Mouse (Mus musculus): ENCODE measurements at regions not wholly inside any gene's neighbourhood (a gene's known extent, or its start where the extent isn't known, plus 50 kb on each side); places are given as distances from the start of the nearest gene placed in this dataset.

DNA sequence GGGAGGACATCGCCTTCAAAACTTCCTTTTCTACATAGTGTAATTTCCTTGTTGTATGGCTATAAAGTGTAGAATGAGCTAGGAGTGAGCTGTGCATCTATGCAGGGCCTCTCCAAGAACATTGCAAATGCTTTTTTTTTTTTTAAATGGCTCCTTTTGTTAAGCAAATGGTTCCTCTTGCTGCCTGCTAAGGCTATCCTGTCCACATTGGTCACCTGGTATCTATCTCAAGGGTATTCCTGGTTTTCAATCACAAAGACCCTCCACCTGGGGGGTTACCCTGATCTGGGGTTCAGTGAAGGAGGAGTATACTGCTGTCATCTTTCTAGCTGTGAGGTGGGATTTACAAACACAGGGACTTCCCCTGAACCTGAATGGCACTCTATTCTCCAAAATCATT, 112.9 kb upstream of the Sall1 start:
- no peaks in the 10 kb centered on the region for H3K36me3 ChIP-seq (replicated peaks in 1 of 2; ENCODE audit: control insufficient read depth in 1 of 2, insufficient read depth in 1 of 2, low read length in 1 of 2)
- H3K9ac ChIP-seq (ENCODE audit: insufficient read depth, low read depth), result no peak overlapping the region
- no peak overlapping the region for H3K4me3 ChIP-seq (replicated peaks in 1 of 3; ENCODE audit: low read depth in 2 of 3, low read length in 2 of 3, poor library complexity in 1 of 3)
- dilution Hi-C loops (cut with MboI; ENCODE audit: extremely low pct_ligation_motif_present, extremely low pct_unique_long_range_greater_than_20kb, low sequenced_read_pairs) (no loop called here), in situ Hi-C loops (cut with MboI; ENCODE audit: low pct_ligation_motif_present, low pct_unique_long_range_greater_than_20kb, low sequenced_read_pairs) (no loop called here)
- H3K4me2 ChIP-seq (ENCODE audit: insufficient read depth, low read depth, poor library complexity, severe bottlenecking), result no peak overlapping the region
- H3K27ac ChIP-seq (ENCODE audit: insufficient read depth, low read depth), result no peak overlapping the region
- H3K4me1 ChIP-seq (ENCODE audit: control insufficient read depth in 1 of 2, insufficient read depth in 2 of 2), result 0 out of 4 replicates have a peak, but pooled peaks cover 0 to 5% of the 10 kb centered on the region in 2 experiments
- DNase-seq (ENCODE audit: extremely low read depth), result no peak
- H3K79me2 ChIP-seq (replicated peaks; ENCODE audit: control insufficient read depth, extremely low read depth, insufficient read depth, poor library complexity, severe bottlenecking), result no peaks in the 10 kb centered on the region
- peaks cover 44% of the 10 kb centered on the region for H3K9me3 ChIP-seq (replicated peaks; ENCODE audit: low read length)
- H3K27me3 ChIP-seq (replicated peaks), result no peaks in the 10 kb centered on the region
- TF ChIP-seq MAX (IDR thresholded peaks at IDR 0.05; ENCODE audit: low read length) (no peak), UBTF (IDR thresholded peaks at IDR 0.05; ENCODE audit: low read depth, low read length) (no peak), MAZ (IDR thresholded peaks at IDR 0.05; ENCODE audit: low read depth, low read length) (no peak), PAX5 (IDR thresholded peaks at IDR 0.05; ENCODE audit: low read length) (no peak), KAT2A (IDR thresholded peaks at IDR 0.05; ENCODE audit: insufficient replicate concordance, low read length) (no peak)

DNA sequence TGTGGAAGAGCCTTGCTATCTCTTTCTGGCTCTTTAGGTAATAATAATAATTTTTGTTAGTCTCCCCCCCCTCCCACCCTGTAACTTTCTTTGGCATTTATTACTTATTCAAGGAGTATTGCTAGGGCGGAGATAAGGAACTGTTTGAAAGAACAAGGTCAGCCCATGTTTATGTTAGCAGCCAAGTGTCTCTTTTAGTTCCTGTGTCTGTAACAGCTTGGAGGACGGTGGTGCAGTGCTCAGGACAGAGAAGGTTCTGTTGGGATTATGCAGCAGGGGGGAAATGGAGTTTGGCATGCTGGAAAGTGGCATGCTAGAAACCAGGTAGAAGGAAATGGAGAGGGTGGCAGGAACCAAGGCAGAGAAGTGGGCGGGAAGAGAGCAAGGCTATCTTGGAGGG, 109.6 kb upstream of the Sall1 start:
- peaks cover 35% of the 10 kb centered on the region for H3K9me3 ChIP-seq (replicated peaks; ENCODE audit: low read length)
- H3K4me2 ChIP-seq (ENCODE audit: insufficient read depth, low read depth, poor library complexity, severe bottlenecking), result no peak overlapping the region
- no peak for TF ChIP-seq HCFC1 (IDR thresholded peaks at IDR 0.05; ENCODE audit: low read depth, low read length)
- H3K27ac ChIP-seq (ENCODE audit: insufficient read depth, low read depth), result no peak overlapping the region
- dilution Hi-C loops (cut with MboI; ENCODE audit: extremely low pct_ligation_motif_present, extremely low pct_unique_long_range_greater_than_20kb, low sequenced_read_pairs) (no loop called here), in situ Hi-C loops (cut with MboI; ENCODE audit: low pct_ligation_motif_present, low pct_unique_long_range_greater_than_20kb, low sequenced_read_pairs) (no loop called here)
- H3K79me2 ChIP-seq (replicated peaks; ENCODE audit: control insufficient read depth, extremely low read depth, insufficient read depth, poor library complexity, severe bottlenecking), result no peaks in the 10 kb centered on the region
- H3K4me1 ChIP-seq (ENCODE audit: control insufficient read depth in 1 of 2, insufficient read depth in 2 of 2), result no peaks in the 10 kb centered on the region
- no peaks in the 10 kb centered on the region for H3K36me3 ChIP-seq (replicated peaks in 1 of 2; ENCODE audit: control insufficient read depth in 1 of 2, insufficient read depth in 1 of 2, low read length in 1 of 2)
- no peak overlapping the region for H3K9ac ChIP-seq (ENCODE audit: insufficient read depth, low read depth)
- no peak overlapping the region for H3K4me3 ChIP-seq (replicated peaks in 1 of 3; ENCODE audit: low read depth in 2 of 3, low read length in 2 of 3, poor library complexity in 1 of 3)
- H3K27me3 ChIP-seq (replicated peaks), result no peaks in the 10 kb centered on the region
- DNase-seq (ENCODE audit: extremely low read depth), result no peak

DNA sequence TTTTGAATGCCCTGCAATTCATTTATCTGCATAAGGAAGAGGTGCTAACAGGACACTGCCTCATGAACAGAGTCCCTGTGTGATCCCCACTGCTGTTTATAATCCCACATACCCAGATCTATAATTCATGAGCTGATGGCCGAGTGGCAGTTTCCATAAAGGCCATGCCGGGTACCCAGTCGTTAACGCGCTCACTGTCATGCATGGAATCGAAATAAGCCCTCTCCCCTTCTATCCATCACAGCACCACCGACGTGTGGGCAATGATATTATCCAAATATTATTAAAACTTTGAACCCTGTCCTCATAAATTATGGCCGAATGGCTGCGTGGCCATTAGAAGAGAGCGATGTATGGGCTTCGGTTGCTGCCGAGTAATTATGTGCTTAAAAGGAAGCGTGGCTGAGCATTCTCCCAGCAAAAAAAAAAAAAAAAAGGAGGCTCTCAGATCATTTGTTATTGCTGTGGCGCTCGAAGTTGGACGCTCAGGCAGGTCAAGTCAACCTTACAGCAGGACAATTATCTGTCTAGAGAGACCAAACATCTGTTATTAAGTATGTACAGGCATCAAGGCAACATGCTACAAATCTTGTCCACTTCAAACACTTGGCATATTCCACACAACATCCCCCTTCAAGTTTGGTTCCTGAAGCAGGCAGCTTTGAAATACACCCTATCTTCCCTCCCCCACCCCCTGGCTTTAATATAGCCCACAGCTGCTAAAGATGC, 109.1 kb upstream of the Sall1 start:
- Histone ChIP-seq H3K4me1 (ENCODE audit: control insufficient read depth in 1 of 2, insufficient read depth in 2 of 2) (no peaks in the 10 kb centered on the region), H3K4me2 (ENCODE audit: insufficient read depth, low read depth, poor library complexity, severe bottlenecking) (no peak overlapping the region), H3K9ac (ENCODE audit: insufficient read depth, low read depth) (no peak overlapping the region), H3K9me3 (replicated peaks; ENCODE audit: low read length) (peaks cover 36% of the 10 kb centered on the region), H3K4me3 (replicated peaks in 1 of 3; ENCODE audit: low read depth in 2 of 3, low read length in 2 of 3, poor library complexity in 1 of 3) (no peak overlapping the region), H3K27ac (ENCODE audit: insufficient read depth, low read depth) (no peak overlapping the region), H3K79me2 (replicated peaks; ENCODE audit: control insufficient read depth, extremely low read depth, insufficient read depth, poor library complexity, severe bottlenecking) (no peaks in the 10 kb centered on the region), H3K27me3 (replicated peaks) (no peaks in the 10 kb centered on the region), H3K36me3 (replicated peaks in 1 of 2; ENCODE audit: control insufficient read depth in 1 of 2, insufficient read depth in 1 of 2, low read length in 1 of 2) (no peaks in the 10 kb centered on the region)
- in situ Hi-C loops (cut with MboI; ENCODE audit: low pct_ligation_motif_present, low pct_unique_long_range_greater_than_20kb, low sequenced_read_pairs) (no loop called here), dilution Hi-C loops (cut with MboI; ENCODE audit: extremely low pct_ligation_motif_present, extremely low pct_unique_long_range_greater_than_20kb, low sequenced_read_pairs) (no loop called here)
- no peak for TF ChIP-seq ETS1 (conservative IDR thresholded peaks at IDR 0.05; ENCODE audit: low read depth, low read length)
- DNase-seq (ENCODE audit: extremely low read depth), result no peak
